Mouse (Mus musculus): ENCODE data around the gene Zbtb40.

DNA sequence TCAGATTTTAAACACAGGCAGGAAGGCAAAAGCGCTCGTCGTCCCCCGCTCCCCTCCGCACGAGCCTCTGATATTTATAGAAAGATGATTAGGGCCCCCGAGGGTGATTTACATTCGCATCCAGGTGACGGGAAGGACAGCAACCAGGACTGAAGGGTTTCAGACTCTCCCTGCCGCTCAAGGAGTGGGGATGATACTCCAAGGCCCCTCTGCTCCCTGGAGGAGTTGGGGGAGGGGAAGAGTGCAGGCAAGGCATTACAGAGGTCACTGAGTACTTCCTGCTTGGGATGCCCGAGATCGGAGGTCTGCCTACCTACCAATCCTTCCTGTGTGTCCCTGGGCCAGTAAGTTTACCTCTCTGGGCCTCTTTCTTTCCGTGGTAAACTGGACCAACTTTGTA lies 105.4 kb downstream of the Zbtb40 start:
- TF ChIP-seq CTCF (IDR thresholded peaks at IDR 0.05; ENCODE audit: borderline replicate concordance, control insufficient read depth, extremely low read depth, insufficient read depth, low read length, poor library complexity) = no peak
- no peak for TF ChIP-seq POLR2A (IDR thresholded peaks at IDR 0.05; ENCODE audit: control insufficient read depth, extremely low read depth, insufficient read depth, low read length, poor library complexity)

All from thymus, adult 2 months (tissue).